Mouse (Mus musculus): ENCODE results near the gene Ndrg3.

The Ndrg3 gene

GRCm38 (mm10) chr2:156996576-156996975 lies 4.7 kb upstream of the Ndrg3 start:
- DNase-seq: peak; percentile 87

- peak; percentile 73 for DNase-seq
These were observed 977 bp downstream of the Ndrg3 start for GRCm38 (mm10) chr2:156990727-156991431.

- no peak for DNase-seq
These were observed 4.5 kb downstream of the Ndrg3 start for GRCm38 (mm10) chr2:156987316-156987715.

- peak; percentile 76 for DNase-seq
These were observed 9.0 kb downstream of the Ndrg3 start for GRCm38 (mm10) chr2:156982864-156983263.

GRCm38 (mm10) chr2:156981291-156981690 lies 10.6 kb downstream of the Ndrg3 start:
- DNase-seq: no peak

- DNase-seq: no peak
These were observed 11.8 kb downstream of the Ndrg3 start for GRCm38 (mm10) chr2:156980059-156980458.

GRCm38 (mm10) chr2:156976711-156977110 lies 15.1 kb downstream of the Ndrg3 start:
- DNase-seq: no peak

GRCm38 (mm10) chr2:156974967-156975366 lies 16.9 kb downstream of the Ndrg3 start:
- no peak for DNase-seq

- peak; percentile 85 for DNase-seq
These were observed 18.3 kb downstream of the Ndrg3 start for GRCm38 (mm10) chr2:156973316-156974100.

- DNase-seq: no peak
These were observed 21.6 kb downstream of the Ndrg3 start for GRCm38 (mm10) chr2:156970253-156970652.

- no peak for DNase-seq
These were observed 23.4 kb downstream of the Ndrg3 start for GRCm38 (mm10) chr2:156968501-156968900.

- no peak for DNase-seq
These were observed 24.5 kb downstream of the Ndrg3 start for GRCm38 (mm10) chr2:156967388-156967787.

- no peak for DNase-seq
These were observed 28.0 kb downstream of the Ndrg3 start for GRCm38 (mm10) chr2:156963891-156964290.

- DNase-seq: no peak
These were observed 33.2 kb downstream of the Ndrg3 start for GRCm38 (mm10) chr2:156958496-156959252.

- DNase-seq: no peak
These were observed 34.8 kb downstream of the Ndrg3 start for GRCm38 (mm10) chr2:156957035-156957434.

- DNase-seq: no peak
These were observed 35.5 kb downstream of the Ndrg3 start for GRCm38 (mm10) chr2:156956306-156956705.

GRCm38 (mm10) chr2:156954463-156954862 lies 37.4 kb downstream of the Ndrg3 start:
- DNase-seq: no peak

- DNase-seq: no peak
These were observed 40.4 kb downstream of the Ndrg3 start for GRCm38 (mm10) chr2:156951301-156952094.

GRCm38 (mm10) chr2:156950816-156951215 lies 41.0 kb downstream of the Ndrg3 start:
- DNase-seq: no peak

GRCm38 (mm10) chr2:156941523-156941922 lies 50.3 kb downstream of the Ndrg3 start:
- peak; percentile 53 for DNase-seq

GRCm38 (mm10) chr2:156939926-156940325 lies 51.9 kb downstream of the Ndrg3 start:
- DNase-seq: peak; percentile 93

- no peak for DNase-seq
These were observed 54.1 kb downstream of the Ndrg3 start for GRCm38 (mm10) chr2:156937795-156938194.

GRCm38 (mm10) chr2:156935005-156935404 lies 56.9 kb downstream of the Ndrg3 start:
- no peak for DNase-seq

All from cerebellum, adult 9-10 months (tissue).